Mouse (Mus musculus) hematopoietic stem cell, adult 5-6 weeks (primary cell): ENCODE measurements around the gene Cbarp. TPM values are rescaled to one million over a fixed set of nuclear protein-coding genes. Genes with fewer than 3 reads are reported as not detected.

Experiments used
- ATAC-seq, 2 experiments: fragments of 125-278 bp in 1 of 2; replicated peaks in 1 of 2; 2 replicates each; pipeline ENCODE4 v1.8.0; 2016 to 2017; ENCODE audit warnings: inconsistent platforms in 2 of 2, mild to moderate bottlenecking in 2 of 2, moderate number of reproducible peaks in 2 of 2, low read depth in 1 of 2, moderate TSS enrichment in 1 of 2; ENCODE audit not compliant: low FRiP score in 2 of 2, poor library complexity in 2 of 2, severe bottlenecking in 2 of 2, insufficient read depth in 1 of 2, low TSS enrichment in 1 of 2
- total RNA-seq: library from RNA; stranded (forward); fragments of 172-1452, 232-1000 nt; gene quantifications from 2 replicates; pipeline ENCODE4 v1.2.3, GENCODE M21; 2017

Gene Cbarp
- total RNA-seq, 1 experiment from 2014 or later, result 2.2 TPM

DNA sequence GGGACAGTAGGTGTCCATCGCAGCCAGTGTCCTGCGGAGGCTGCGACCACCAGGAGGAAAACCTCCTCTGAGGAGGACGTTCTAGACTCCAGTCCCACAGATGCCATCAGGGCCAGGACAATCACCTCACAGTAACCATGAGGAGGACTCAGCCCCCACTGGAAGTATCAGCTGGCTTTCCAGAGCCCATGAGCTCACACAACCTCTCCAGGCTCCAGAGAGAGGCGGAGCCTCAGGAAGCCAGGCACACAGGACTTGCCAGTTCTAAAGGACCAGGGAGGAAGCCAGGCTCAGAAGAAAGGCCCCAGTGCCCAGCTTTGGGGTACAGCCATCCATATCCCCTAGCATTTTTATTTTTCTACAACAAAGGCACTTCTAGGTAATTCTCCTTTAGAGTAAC, 45.1 kb downstream of the Cbarp start:
- no peak for ATAC-seq

DNA sequence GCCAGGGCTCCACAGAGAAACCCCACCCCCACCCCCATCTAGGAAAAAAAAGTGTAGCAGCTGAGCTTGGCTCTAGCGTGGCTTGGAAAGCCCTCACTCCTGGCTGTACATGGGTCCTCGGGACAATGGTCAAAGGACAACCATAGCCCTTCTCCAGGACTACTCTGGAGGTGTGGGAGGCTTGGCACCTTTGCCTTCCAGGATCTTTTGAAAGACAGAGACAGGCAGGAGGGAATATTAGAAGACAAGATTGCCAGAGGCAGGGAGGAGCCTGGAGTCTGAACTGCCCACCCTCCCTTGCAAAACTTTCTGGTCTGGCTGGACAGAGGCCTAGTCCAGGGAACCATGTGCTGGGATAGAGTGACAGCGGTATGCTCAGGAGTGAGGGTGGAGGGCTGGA, 46.0 kb downstream of the Cbarp start:
- ATAC-seq, result no peak

DNA sequence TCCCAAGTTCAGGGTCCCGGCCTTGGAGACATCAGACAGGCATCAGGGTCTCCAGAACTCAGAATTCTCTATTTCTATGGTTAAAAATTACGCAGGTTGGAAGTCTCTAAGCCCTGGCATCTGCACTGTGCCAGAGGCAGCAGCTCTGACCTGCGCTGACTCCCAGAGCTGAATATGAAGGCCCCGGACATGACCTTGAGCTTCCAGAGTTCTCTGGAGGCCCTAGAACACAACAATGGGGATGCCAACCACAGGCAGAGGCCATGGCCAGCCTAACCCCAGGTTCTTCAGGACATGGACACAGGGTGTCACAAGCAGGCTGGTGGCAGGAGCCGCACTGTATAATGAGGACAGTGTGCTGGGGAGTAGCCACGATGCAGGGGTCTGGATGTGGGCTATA, 46.5 kb downstream of the Cbarp start:
- no peak for ATAC-seq

DNA sequence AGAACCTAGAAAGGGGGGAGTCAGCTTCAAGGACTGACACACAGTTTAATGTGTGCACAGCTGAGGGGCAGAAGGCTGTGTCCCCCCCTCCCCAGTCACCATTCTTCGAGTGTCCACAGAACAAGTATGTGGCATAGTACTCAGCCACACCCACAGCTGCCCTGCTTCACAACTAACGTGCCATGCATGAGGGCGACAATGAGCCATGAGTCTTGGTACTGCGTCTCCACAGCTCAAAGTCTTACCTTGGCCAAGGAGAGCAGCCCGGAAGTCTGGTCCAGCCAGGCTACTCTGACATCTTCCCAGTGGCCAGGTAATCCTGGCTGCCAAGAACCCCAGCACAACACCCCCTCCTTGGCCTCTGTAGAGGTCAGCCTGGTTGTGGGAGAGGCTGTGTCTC, 47.9 kb downstream of the Cbarp start:
- ATAC-seq, result no peak

DNA sequence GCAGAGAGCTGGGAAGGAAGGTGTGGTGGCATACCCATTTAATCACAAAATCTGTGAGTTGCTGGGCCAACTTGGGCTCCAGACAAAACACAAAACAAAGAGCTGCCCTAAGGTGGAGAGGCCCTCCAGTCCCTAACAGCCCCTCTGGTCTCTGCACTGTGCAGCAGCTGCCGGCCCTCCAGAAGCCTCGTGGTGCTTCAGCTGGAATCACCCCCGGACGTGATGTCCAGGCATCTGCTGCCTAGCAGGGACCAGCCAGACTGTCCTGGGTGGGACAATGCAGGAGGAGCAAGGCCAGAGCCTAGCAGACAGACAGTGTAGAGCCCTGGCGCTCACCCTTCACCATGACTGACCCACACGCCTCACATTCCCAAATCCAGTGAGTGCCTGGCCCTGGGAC, 49.1 kb downstream of the Cbarp start:
- ATAC-seq, result no peak

DNA sequence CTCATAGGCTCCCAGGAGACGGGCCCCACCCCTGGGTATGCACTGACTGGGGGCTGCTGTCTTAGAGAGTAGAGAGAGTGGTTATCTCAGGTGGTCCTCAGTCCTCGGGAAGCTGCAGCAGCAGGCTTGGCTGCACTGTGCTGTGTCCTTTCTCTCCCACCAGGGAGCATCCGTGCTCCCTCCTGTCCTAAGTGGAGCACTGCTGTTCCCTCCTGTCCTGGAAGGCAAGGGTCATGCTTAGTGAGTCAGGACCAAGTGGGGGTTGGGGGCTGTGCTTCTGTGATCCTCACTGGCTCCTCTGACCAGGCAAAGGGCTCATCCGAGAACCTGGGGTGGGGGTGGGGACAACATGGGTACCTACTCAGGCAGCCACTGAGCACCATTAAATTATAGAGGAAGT, 51.5 kb downstream of the Cbarp start:
- no peak for ATAC-seq

DNA sequence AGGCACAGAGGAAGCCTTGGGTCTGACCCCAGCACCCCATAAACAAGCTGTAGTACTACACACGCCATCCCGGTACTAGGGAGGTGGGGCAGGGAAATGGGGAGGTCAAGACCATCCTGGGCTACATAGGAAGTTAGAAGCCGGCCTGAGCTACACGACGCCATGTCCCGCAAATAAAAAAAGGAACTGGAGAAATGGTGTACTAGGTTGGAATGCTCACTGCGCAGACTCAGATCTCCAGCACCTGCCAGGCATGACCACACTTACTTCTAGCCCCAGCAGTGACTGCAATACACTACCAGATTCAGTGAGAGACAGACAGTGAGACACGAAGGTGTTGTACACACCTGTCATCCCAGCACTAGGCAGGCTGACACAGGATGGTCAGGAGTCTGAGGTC, 53.2 kb downstream of the Cbarp start:
- peak; percentile 23 to 26; a peak in 1 of 4 replicates for ATAC-seq

DNA sequence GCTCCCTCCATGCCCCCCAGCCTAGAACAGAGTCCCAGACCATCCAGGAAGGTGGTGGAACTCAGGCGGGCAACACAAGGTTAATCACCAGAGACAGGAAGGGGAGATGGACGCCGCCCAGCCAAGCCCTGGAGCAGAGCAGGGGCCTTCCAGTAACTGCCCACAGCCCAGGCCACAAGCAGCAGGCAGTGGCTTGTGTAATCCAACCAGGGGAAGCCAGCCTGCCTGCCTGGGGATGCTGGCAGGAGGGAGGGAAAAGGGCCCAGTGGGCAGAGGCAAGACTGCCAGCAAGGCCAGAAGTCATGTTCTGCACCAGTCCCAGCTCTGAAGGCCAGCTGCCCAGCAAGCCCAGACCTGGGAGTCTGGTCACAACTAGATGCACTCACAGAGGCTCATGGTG, 53.8 kb downstream of the Cbarp start:
- peak; percentile 71 to 78 for ATAC-seq

DNA sequence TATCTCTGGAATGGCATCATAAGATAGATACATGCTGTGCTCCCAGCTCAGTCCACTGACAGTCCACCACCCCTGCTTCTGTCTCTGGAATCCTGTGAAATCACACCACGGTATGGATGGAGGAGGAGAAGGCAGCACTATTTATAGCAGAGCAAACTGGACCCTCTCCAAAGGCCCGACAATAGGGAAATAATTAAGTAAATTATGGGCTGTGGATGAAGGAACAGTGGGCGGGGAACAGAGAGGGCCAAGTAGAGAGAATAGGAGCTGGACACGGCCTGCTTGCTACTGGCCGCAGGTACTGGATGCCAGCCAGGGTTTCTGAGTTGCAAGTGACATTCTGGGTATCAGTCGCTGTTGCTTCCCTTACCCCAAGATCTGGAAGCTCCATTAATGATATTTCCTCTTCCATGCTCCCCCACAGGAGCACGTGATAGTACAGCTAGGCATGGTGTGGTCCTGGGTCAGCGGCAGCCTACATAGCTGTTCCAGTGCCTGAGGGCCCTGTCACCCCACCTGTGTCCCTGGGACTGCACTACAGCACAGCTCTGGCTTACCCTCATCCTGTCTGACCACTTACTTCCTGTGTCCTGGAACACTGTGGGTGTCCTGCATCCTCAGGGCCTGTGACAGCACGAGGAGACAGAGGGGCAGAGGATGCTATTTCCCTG, 55.7 kb downstream of the Cbarp start:
- ATAC-seq, result no peak

DNA sequence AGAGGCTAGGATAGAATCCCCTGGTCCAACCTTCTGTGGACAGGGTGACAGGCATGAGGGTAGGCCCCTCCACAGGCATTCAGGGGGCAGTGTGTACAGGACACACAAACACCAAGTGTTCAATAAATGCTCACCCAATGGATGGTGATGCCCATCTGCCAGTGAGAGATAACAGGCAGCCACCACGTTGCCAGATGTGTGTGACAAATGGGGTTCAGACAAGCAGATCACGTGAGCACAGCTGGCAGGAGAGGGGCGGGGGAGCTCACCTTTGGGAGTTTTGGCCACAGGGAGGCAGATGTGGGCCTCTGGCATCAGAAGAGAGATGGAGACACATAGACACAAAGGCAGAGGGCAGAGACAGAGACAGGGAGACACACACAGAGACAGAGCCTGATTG, 59.6 kb downstream of the Cbarp start:
- no peak; a peak in 1 of 4 replicates for ATAC-seq

Other genes with a start within 250 kb of the Cbarp start
- gene Cfd, start 250.0 kb downstream of the Cbarp start, total RNA-seq, result not detected in 2 replicates
- 26.8 and 34.2 TPM in 2 replicates for gene Med16, start 231.9 kb downstream of the Cbarp start, total RNA-seq
- gene Gm26602, start 230.0 kb downstream of the Cbarp start, total RNA-seq, result not detected in 2 replicates
- gene Kiss1r, start 223.9 kb downstream of the Cbarp start, total RNA-seq, result 0.10 and 0.19 TPM in 2 replicates
- 56.9 and 83.5 TPM in 2 replicates for gene R3hdm4, start 219.6 kb downstream of the Cbarp start, total RNA-seq
- gene Arid3a, start 213.8 kb downstream of the Cbarp start, total RNA-seq, result 7.6 and 10.1 TPM in 2 replicates
- gene Wdr18, start 180.7 kb downstream of the Cbarp start, total RNA-seq, result 19.3 and 23.0 TPM in 2 replicates
- gene Grin3b, start 170.1 kb downstream of the Cbarp start, total RNA-seq, result not detected in 2 replicates
- gene Tmem259, start 156.5 kb downstream of the Cbarp start, total RNA-seq, result 47.4 and 59.9 TPM in 2 replicates
- gene Cnn2, start 152.3 kb downstream of the Cbarp start, total RNA-seq, result 62.2 and 103 TPM in 2 replicates
- 11.5 and 15.9 TPM in 2 replicates for gene Abca7, start 144.3 kb downstream of the Cbarp start, total RNA-seq
- gene Arhgap45, start 124.2 kb downstream of the Cbarp start, total RNA-seq, result 80.9 and 114 TPM in 2 replicates
- 85.5 and 101 TPM in 2 replicates for gene Polr2e, start 101.0 kb downstream of the Cbarp start, total RNA-seq
- gene Gpx4, start 93.7 kb downstream of the Cbarp start, total RNA-seq, result 306 and 388 TPM in 2 replicates
- 26.4 and 32.1 TPM in 2 replicates for gene Sbno2, start 35.3 kb downstream of the Cbarp start, total RNA-seq
- gene Stk11, start 25.0 kb downstream of the Cbarp start, total RNA-seq, result 106 and 153 TPM in 2 replicates
- 27.9 and 29.8 TPM in 2 replicates for gene Atp5d, start 2.2 kb downstream of the Cbarp start, total RNA-seq
- gene Midn, start 7.4 kb upstream of the Cbarp start, total RNA-seq, result 19.4 and 20.2 TPM in 2 replicates
- 93.6 and 143 TPM in 2 replicates for gene Cirbp, start 25.1 kb upstream of the Cbarp start, total RNA-seq
- 9.1 and 26.2 TPM in 2 replicates for gene 1600002K03Rik, start 32.1 kb upstream of the Cbarp start, total RNA-seq
- not detected in 2 replicates for gene Efna2, start 38.6 kb upstream of the Cbarp start, total RNA-seq
- 43.0 and 47.5 TPM in 2 replicates for gene Mum1, start 85.6 kb upstream of the Cbarp start, total RNA-seq
- gene Ndufs7, start 108.3 kb upstream of the Cbarp start, total RNA-seq, result 79.6 and 101 TPM in 2 replicates
- 0.81 and 1.8 TPM in 2 replicates for gene Gamt, start 120.2 kb upstream of the Cbarp start, total RNA-seq
- 150 and 329 TPM in 2 replicates for gene Dazap1, start 120.7 kb upstream of the Cbarp start, total RNA-seq
- gene Rps15, start 151.6 kb upstream of the Cbarp start, total RNA-seq, result 2,831 and 3,208 TPM in 2 replicates
- 0.30 and 0.75 TPM in 2 replicates for gene Apc2, start 155.1 kb upstream of the Cbarp start, total RNA-seq
- 8.5 and 17.6 TPM in 2 replicates for gene 2310011J03Rik, start 179.7 kb upstream of the Cbarp start, total RNA-seq
- gene Pcsk4, start 188.7 kb upstream of the Cbarp start, total RNA-seq, result 2.9 and 3.1 TPM in 2 replicates
- 2.1 and 2.9 TPM in 2 replicates for gene Reep6, start 189.1 kb upstream of the Cbarp start, total RNA-seq
- 0.25 and 0.40 TPM in 2 replicates for gene Adamtsl5, start 207.6 kb upstream of the Cbarp start, total RNA-seq
- not detected in 2 replicates for gene Plk5, start 215.6 kb upstream of the Cbarp start, total RNA-seq
- gene Mex3d, start 246.8 kb upstream of the Cbarp start, total RNA-seq, result 8.8 and 9.9 TPM in 2 replicates